Mouse (Mus musculus) megakaryocyte, embryonic 14.5 days (primary cell): ENCODE measurements around the gene Atxn10. TPM values are rescaled to one million over a fixed set of nuclear protein-coding genes. Genes with fewer than 3 reads are reported as not detected.

Experiments
- H3K27me3 ChIP-seq: replicated peaks from 2 replicates; pipeline ENCODE3; 2012; ENCODE audit warnings: inconsistent platforms
- H3K36me3 ChIP-seq: replicated peaks from 2 replicates; pipeline ENCODE3; 2012; ENCODE audit warnings: low read length, inconsistent platforms, mixed read lengths
- H3K4me1 ChIP-seq: 2 replicates; pipeline ENCODE4 v1.6.1; 2012; ENCODE audit warnings: inconsistent platforms
- H3K4me3 ChIP-seq: replicated peaks from 2 replicates; pipeline ENCODE3; 2012; ENCODE audit warnings: moderate library complexity, mild to moderate bottlenecking, inconsistent platforms
- H3K9me3 ChIP-seq: 2 replicates; pipeline ENCODE4 v1.6.1; 2012; ENCODE audit warnings: inconsistent platforms
- FLI1 ChIP-seq: IDR thresholded peaks from 2 replicates; pipeline ENCODE4 v1.6.1; 2012; ENCODE audit warnings: low read length, inconsistent platforms, mixed read lengths
- GATA1 ChIP-seq: IDR thresholded peaks from 3 replicates; pipeline ENCODE4 v1.6.1; 2012; ENCODE audit warnings: mixed read lengths, low read length, inconsistent platforms, borderline replicate concordance
- polyA plus RNA-seq: library from polyadenylated mRNA; stranded (reverse); fragments of >175 nt; gene quantifications from 2 replicates; pipeline ENCODE4 v1.2.3, GENCODE M21; 2012; ENCODE audit warnings: low replicate concordance; ENCODE audit not compliant: insufficient read depth

Atxn10 gene
- polyA plus RNA-seq, 1 experiment = 85.4 TPM

- peaks cover 2% of the 10 kb centered on the region for H3K9me3 ChIP-seq
- peaks cover 48% of the 10 kb centered on the region for H3K4me1 ChIP-seq
- TF ChIP-seq FLI1 (no peak), GATA1 (no peak)
- H3K36me3 ChIP-seq = peaks cover 1% of the 10 kb centered on the region
- H3K4me3 ChIP-seq = no peak overlapping the region
- no peaks in the 10 kb centered on the region for H3K27me3 ChIP-seq
Observed at GRCm38 (mm10) chr15:85334234-85334633, 1.8 kb upstream of the Atxn10 start.

- no peaks in the 10 kb centered on the region for H3K27me3 ChIP-seq
- peaks cover 55% of the 10 kb centered on the region for H3K4me1 ChIP-seq
- H3K9me3 ChIP-seq = no peaks in the 10 kb centered on the region
- no peak for TF ChIP-seq FLI1
- TF ChIP-seq GATA1 = no peak
- H3K4me3 ChIP-seq = peak overlapping the region; percentile 98
- H3K36me3 ChIP-seq = peaks cover 15% of the 10 kb centered on the region
Observed at GRCm38 (mm10) chr15:85336301-85336991, 401 bp downstream of the Atxn10 start.

GRCm38 (mm10) chr15:85337219-85337618 is 1.2 kb downstream of the Atxn10 start:
- peaks cover 22% of the 10 kb centered on the region for H3K36me3 ChIP-seq
- peaks cover 60% of the 10 kb centered on the region for H3K4me1 ChIP-seq
- no peak for TF ChIP-seq GATA1
- TF ChIP-seq FLI1 = no peak
- H3K9me3 ChIP-seq = no peaks in the 10 kb centered on the region
- H3K4me3 ChIP-seq = peak overlapping the region; percentile 98
- H3K27me3 ChIP-seq = no peaks in the 10 kb centered on the region

GRCm38 (mm10) chr15:85337979-85338378 is 1.9 kb downstream of the Atxn10 start:
- Histone ChIP-seq H3K4me1 (peaks cover 67% of the 10 kb centered on the region), H3K27me3 (no peaks in the 10 kb centered on the region), H3K36me3 (peaks cover 28% of the 10 kb centered on the region), H3K4me3 (peak overlapping the region; percentile 28), H3K9me3 (no peaks in the 10 kb centered on the region)
- no peak for TF ChIP-seq FLI1
- no peak for TF ChIP-seq GATA1

GRCm38 (mm10) chr15:85342246-85342645 is 6.2 kb downstream of the Atxn10 start:
- H3K4me1 ChIP-seq = peaks cover 83% of the 10 kb centered on the region
- H3K9me3 ChIP-seq = no peaks in the 10 kb centered on the region
- no peaks in the 10 kb centered on the region for H3K27me3 ChIP-seq
- TF ChIP-seq FLI1 (no peak), GATA1 (no peak)
- peaks cover 42% of the 10 kb centered on the region for H3K36me3 ChIP-seq
- no peak overlapping the region for H3K4me3 ChIP-seq

- Histone ChIP-seq H3K4me1 (peaks cover 80% of the 10 kb centered on the region), H3K36me3 (peaks cover 40% of the 10 kb centered on the region), H3K4me3 (no peak overlapping the region)
Observed at GRCm38 (mm10) chr15:85344673-85345072, 8.6 kb downstream of the Atxn10 start.

GRCm38 (mm10) chr15:85347058-85347700 is 11.1 kb downstream of the Atxn10 start:
- H3K4me1 ChIP-seq = peaks cover 83% of the 10 kb centered on the region
- H3K4me3 ChIP-seq = no peak overlapping the region
- H3K36me3 ChIP-seq = peaks cover 29% of the 10 kb centered on the region
- H3K27me3 ChIP-seq = no peaks in the 10 kb centered on the region
- no peaks in the 10 kb centered on the region for H3K9me3 ChIP-seq
- TF ChIP-seq GATA1 = no peak
- no peak for TF ChIP-seq FLI1

More at GRCm38 (mm10) chr15:85344673-85345072, 8.6 kb downstream of the Atxn10 start:
- TF ChIP-seq GATA1 = no peak
- no peak for TF ChIP-seq FLI1
- Histone ChIP-seq H3K27me3 (no peaks in the 10 kb centered on the region), H3K9me3 (no peaks in the 10 kb centered on the region)

GRCm38 (mm10) chr15:85350144-85350543 is 14.1 kb downstream of the Atxn10 start:
- Histone ChIP-seq H3K9me3 (no peaks in the 10 kb centered on the region), H3K36me3 (peaks cover 26% of the 10 kb centered on the region), H3K4me3 (no peak overlapping the region), H3K27me3 (no peaks in the 10 kb centered on the region), H3K4me1 (peaks cover 64% of the 10 kb centered on the region)
- TF ChIP-seq GATA1 = no peak
- no peak for TF ChIP-seq FLI1

GRCm38 (mm10) chr15:85354060-85354459 is 18.0 kb downstream of the Atxn10 start:
- TF ChIP-seq FLI1 (no peak), GATA1 (no peak)
- Histone ChIP-seq H3K36me3 (peaks cover 19% of the 10 kb centered on the region), H3K9me3 (no peaks in the 10 kb centered on the region), H3K4me1 (peaks cover 47% of the 10 kb centered on the region), H3K27me3 (no peaks in the 10 kb centered on the region), H3K4me3 (no peak overlapping the region)

- H3K27me3 ChIP-seq = no peaks in the 10 kb centered on the region
- no peaks in the 10 kb centered on the region for H3K9me3 ChIP-seq
- H3K36me3 ChIP-seq = peaks cover 36% of the 10 kb centered on the region
- H3K4me3 ChIP-seq = no peak overlapping the region
- TF ChIP-seq GATA1 = no peak
- no peak for TF ChIP-seq FLI1
- H3K4me1 ChIP-seq = peaks cover 37% of the 10 kb centered on the region
Observed at GRCm38 (mm10) chr15:85356112-85356511, 20.1 kb downstream of the Atxn10 start.
